Mouse (Mus musculus) olfactory bulb, adult 2 months (tissue): Measurements from ENCODE around the gene Unc5b.

Experiments used
- CTCF ChIP-seq: fragments of 200-500 bp; IDR thresholded peaks from 2 replicates; pipeline ENCODE4 v1.5.1; 2012; ENCODE audit warnings: low read depth, mild to moderate bottlenecking, low read length, moderate library complexity; ENCODE audit not compliant: insufficient read depth
- POLR2A ChIP-seq: fragments of 200-500 bp; IDR thresholded peaks from 2 replicates; pipeline ENCODE4 v1.6.1; 2012; ENCODE audit warnings: mild to moderate bottlenecking, low read depth, low read length, moderate library complexity; ENCODE audit not compliant: insufficient read depth

DNA sequence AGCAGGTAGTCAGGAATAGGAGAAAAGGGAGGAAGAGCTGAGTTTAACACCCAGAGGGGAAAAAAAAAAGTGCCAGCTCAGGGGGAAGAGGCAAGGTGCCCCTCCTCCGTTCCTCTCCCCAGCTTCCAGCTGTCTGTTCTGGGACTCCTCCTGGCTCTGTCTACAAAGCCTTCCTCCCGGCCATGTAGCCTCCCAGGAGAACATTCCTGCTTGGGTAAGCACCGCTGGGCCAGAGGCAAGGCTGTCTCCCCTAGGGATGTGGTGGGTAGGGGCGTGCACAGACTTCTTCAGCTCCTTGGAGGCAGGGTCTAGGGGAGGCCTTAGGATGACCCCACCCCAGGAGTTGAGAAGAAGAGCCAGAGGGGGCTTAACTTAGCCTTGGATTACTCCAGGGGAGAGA, 26.5 kb downstream of the Unc5b start:
- TF ChIP-seq CTCF (no peak), POLR2A (no peak)
